Comparison of ENCODE assay signal across 28 mouse cellular contexts in the genomic region with DNA sequence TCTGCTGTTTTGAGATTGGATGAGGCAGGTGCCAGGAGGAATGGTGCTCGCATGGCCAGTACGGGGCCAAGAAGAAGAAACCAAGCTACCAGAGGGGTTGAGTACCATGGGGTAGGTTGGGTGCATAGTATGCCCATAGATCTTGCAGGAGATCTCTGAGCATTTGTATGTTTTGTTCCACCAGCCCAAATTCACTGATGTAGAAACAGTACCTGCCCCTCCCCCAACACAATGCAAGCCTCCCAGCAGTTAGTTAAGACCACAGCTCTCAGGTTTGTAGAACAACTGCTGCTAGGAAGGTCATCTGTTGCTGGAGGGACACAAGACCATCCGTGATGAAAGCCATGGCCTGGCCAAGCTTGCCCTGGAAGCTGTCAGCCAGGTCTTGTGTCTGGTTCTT.
"Had no signal": no experiment of that assay in that cellular context is flagged by ENCODE, and none has a peak within 500 bp of the region (broad histone marks: within the 10 kb centered on the region; RNA-seq: fewer than 3 reads in every experiment).

No protein-coding gene starts in this region.

- ATAC-seq: forebrain, embryonic 13.5 days; forebrain, embryonic 14.5 days; forebrain, embryonic 15.5 days; forebrain, embryonic 16.5 days; forebrain, postnatal 0 days had no signal

- DNase-seq: cerebellum, adult 18-20 months; cerebellum, adult 2 months; cerebellum, adult 8-10 months; cerebellum, adult 9-10 months; cerebellum, adult 9-11 months; cerebellum, postnatal 10 days; cerebellum, postnatal 14 days; cerebellum, postnatal 25 days; cerebellum, postnatal 36 days; embryo, embryonic 11 days; forebrain, postnatal 0 days; gastrocnemius, adult 2 months; gastrocnemius, postnatal 10 days; gastrocnemius, postnatal 14 days; gastrocnemius, postnatal 25 days; gastrocnemius, postnatal 36 days; heart, adult 18-20 months had no signal

- H3K27ac ChIP-seq: embryonic facial prominence, embryonic 10.5 days; embryonic facial prominence, embryonic 12.5 days; embryonic facial prominence, embryonic 13.5 days; embryonic facial prominence, embryonic 15.5 days; forebrain, embryonic 10.5 days; forebrain, embryonic 12.5 days; forebrain, embryonic 13.5 days; forebrain, embryonic 15.5 days; gastrocnemius, adult 2 months had no signal

- H3K4me1 ChIP-seq: embryonic facial prominence, embryonic 10.5 days; embryonic facial prominence, embryonic 12.5 days; embryonic facial prominence, embryonic 13.5 days; embryonic facial prominence, embryonic 15.5 days; forebrain, embryonic 10.5 days; forebrain, embryonic 12.5 days; forebrain, embryonic 13.5 days; forebrain, embryonic 15.5 days had no signal

- H3K36me3 ChIP-seq: embryonic facial prominence, embryonic 10.5 days; embryonic facial prominence, embryonic 12.5 days; embryonic facial prominence, embryonic 13.5 days; embryonic facial prominence, embryonic 15.5 days; forebrain, embryonic 10.5 days; forebrain, embryonic 12.5 days; forebrain, embryonic 15.5 days had no signal

- H3K9ac ChIP-seq: embryonic facial prominence, embryonic 12.5 days; embryonic facial prominence, embryonic 13.5 days; embryonic facial prominence, embryonic 15.5 days; forebrain, embryonic 12.5 days; forebrain, embryonic 13.5 days; forebrain, embryonic 15.5 days; forebrain, postnatal 0 days had no signal

- H3K4me3 ChIP-seq: embryonic facial prominence, embryonic 10.5 days; embryonic facial prominence, embryonic 12.5 days; embryonic facial prominence, embryonic 13.5 days; embryonic facial prominence, embryonic 15.5 days; erythroblast, embryonic 14.5 days; forebrain, embryonic 10.5 days; forebrain, embryonic 12.5 days; forebrain, embryonic 13.5 days; forebrain, embryonic 15.5 days; gastrocnemius, adult 2 months had no signal

- H3K4me2 ChIP-seq: embryonic facial prominence, embryonic 12.5 days; embryonic facial prominence, embryonic 13.5 days; embryonic facial prominence, embryonic 15.5 days; forebrain, embryonic 12.5 days; forebrain, embryonic 13.5 days; forebrain, embryonic 15.5 days had no signal

- H3K27me3 ChIP-seq: embryonic facial prominence, embryonic 12.5 days; embryonic facial prominence, embryonic 13.5 days; forebrain, embryonic 12.5 days; forebrain, embryonic 13.5 days; forebrain, embryonic 15.5 days had no signal

- H3K9me3 ChIP-seq: embryonic facial prominence, embryonic 10.5 days; embryonic facial prominence, embryonic 12.5 days; embryonic facial prominence, embryonic 13.5 days; embryonic facial prominence, embryonic 15.5 days; forebrain, embryonic 12.5 days; forebrain, embryonic 13.5 days; forebrain, embryonic 15.5 days had no signal
